Mouse (Mus musculus): ENCODE measurements at regions not wholly inside any gene's neighbourhood (a gene's known extent, or its start where the extent isn't known, plus 50 kb on each side); places are given as distances from the start of the nearest gene placed in this dataset.

- in situ Hi-C loops (cut with MboI, MseI), result no loop called here
These were observed 661.9 kb downstream of the Basp1 start for GRCm38 (mm10) chr15:24751480-24752157.

DNA sequence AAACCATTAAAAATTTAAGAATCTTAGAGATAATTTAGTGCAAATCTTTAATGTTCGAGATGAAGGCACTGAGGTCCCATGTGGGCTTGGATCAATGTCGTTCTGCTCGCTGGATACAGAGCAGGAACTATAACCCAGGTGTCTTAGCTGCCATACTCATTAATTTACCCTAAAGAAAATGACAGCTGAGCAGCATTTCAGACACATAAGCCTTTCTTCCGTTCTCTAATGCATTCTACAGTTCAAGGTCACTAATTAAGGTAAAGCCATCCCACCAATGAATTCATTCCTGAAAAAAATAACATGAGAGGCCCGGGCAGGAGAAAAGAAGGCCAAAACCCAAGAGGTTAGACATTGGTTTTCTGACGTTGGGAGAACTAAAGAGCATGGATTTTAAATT is 670.3 kb downstream of the Basp1 start:
- in situ Hi-C loops (cut with MboI, MseI), result no loop called here

DNA sequence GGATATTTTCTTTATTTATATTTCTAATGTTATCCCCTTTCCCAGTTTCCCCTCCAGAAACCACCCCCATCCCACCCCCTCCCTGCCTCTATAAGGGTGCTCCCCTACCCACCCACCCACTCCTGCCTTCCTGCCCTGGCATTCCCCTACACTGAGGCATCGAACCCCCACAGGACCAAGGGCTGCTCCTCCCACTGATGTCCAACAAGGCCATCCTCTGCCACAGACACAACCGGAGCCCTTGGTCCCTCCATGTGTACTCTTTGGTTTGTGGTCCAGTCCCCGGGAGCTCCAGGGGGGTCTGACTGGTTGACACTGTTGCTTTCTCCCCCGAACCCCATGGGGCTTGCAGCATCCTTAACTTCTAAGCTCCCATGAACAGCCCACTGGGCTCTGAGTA is 688.4 kb downstream of the Basp1 start:
- in situ Hi-C loops (cut with MboI, MseI), result no loop called here

- in situ Hi-C loops (cut with MboI, MseI), result no loop called here
These were observed 688.9 kb downstream of the Basp1 start for GRCm38 (mm10) chr15:24724664-24725063.

DNA sequence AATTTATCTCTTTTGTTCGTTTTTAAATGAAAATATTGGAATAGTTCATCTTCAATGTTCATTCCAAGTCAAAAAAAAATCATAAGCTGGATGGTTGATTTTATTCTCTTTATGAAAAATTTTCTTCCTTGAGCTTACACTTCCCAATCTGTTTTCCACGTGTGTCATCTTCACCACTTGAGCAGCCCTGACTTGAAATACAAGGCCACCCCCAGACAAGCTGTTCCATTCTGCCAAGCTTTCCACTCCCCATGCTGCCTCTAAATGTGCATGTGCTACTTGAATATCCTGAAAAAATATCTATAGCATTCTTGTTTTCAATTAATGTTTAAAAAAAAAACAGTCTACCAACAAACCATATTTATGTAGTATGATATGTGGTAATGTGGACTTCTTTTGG is 693.2 kb downstream of the Basp1 start:
- in situ Hi-C loops (cut with MboI, MseI), result no loop called here

GRCm38 (mm10) chr15:24682167-24682566 is 731.4 kb downstream of the Basp1 start:
- in situ Hi-C loops (cut with MboI, MseI), result no loop called here

DNA sequence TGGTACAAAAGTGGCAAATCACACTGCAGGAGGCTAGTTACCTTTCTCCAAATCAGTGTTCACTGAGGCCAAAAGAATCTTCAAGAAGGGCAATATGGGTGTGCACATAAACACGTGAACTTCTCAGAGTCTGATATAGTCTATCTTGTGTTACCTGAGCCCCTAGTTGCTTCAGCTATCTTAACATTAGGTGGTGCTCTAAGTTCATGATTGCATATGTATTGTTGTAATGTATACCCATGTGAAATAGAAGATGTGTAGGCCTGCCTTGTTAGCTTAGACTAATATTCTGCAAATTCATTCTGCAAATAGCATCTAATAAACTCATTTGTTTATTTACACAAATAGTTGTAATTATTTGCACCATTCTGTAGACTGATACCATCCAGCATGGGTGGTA is 764.6 kb downstream of the Basp1 start:
- in situ Hi-C loops (cut with MboI, MseI), result no loop called here

GRCm38 (mm10) chr15:24635620-24636019 is 777.9 kb downstream of the Basp1 start:
- in situ Hi-C loops (cut with MboI, MseI), result no loop called here

GRCm38 (mm10) chr15:24596242-24596641 is 817.3 kb downstream of the Basp1 start:
- in situ Hi-C loops (cut with MboI, MseI), result loop anchor here (25.0 kb wide), 2 partner anchors 1116 to 1441 kb away; no protein-coding TSS in a partner anchor

DNA sequence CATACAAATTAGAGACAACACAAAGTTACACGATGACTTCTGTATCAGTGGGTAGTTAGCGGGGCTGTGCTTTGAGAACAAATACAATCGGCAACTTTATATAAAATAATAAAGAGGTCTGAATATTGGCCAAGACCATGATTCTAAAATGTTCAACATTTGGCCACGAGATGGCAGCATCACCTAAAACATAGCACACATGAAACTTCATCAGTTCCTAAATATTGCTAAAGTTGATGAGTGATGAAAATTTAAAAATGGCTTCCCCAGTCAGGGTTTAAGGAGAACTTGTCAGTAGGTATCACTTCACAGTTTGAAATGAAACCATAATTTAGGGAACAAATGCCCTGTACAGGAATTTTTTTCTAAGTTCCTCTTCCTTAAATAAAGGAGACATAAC is 824.6 kb downstream of the Basp1 start:
- in situ Hi-C loops (cut with MboI, MseI), result loop anchor here (10.0 to 25.0 kb wide), 3 partner anchors 816 to 1448 kb away; no protein-coding TSS in a partner anchor

GRCm38 (mm10) chr15:24566981-24567380 is 846.6 kb downstream of the Basp1 start:
- in situ Hi-C loops (cut with MboI, MseI), result no loop called here

GRCm38 (mm10) chr15:24556806-24557205 is 856.8 kb downstream of the Basp1 start:
- in situ Hi-C loops (cut with MboI, MseI), result no loop called here

GRCm38 (mm10) chr15:24550108-24550507 is 863.5 kb downstream of the Basp1 start:
- in situ Hi-C loops (cut with MboI, MseI), result no loop called here

- in situ Hi-C loops (cut with MboI, MseI), result no loop called here
These were observed 883.5 kb downstream of the Basp1 start for GRCm38 (mm10) chr15:24530065-24530464.

GRCm38 (mm10) chr15:24527379-24527778 is 886.2 kb downstream of the Basp1 start:
- in situ Hi-C loops (cut with MboI, MseI), result no loop called here

- in situ Hi-C loops (cut with MboI, MseI), result no loop called here
These were observed 899.6 kb downstream of the Basp1 start for GRCm38 (mm10) chr15:24513926-24514325.

- in situ Hi-C loops (cut with MboI, MseI), result no loop called here
These were observed 911.5 kb downstream of the Basp1 start for GRCm38 (mm10) chr15:24501907-24502559.

GRCm38 (mm10) chr15:24486235-24486634 is 927.3 kb downstream of the Basp1 start:
- in situ Hi-C loops (cut with MboI, MseI), result no loop called here

DNA sequence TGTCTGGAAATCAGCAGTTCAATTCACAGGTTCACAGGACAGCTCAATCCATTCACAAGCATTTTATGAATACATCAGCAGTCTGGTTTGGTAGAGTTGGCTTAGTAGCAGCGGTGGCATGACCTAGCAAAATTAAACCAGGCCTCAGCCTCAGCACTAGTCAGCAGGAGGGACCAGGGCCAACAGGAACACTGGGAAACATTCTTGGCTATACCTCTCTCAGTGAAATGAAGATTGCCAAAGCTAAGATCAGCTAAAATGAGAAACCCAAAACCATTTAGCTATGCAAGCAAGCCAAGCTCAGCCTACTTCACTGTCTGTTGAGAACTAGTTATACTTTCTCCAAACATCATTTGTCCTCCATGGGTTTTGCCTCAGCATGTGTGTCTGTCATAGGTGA is 945.3 kb downstream of the Basp1 start:
- in situ Hi-C loops (cut with MboI, MseI), result no loop called here

- in situ Hi-C loops (cut with MboI, MseI), result no loop called here
These were observed 955.8 kb downstream of the Basp1 start for GRCm38 (mm10) chr15:24457726-24458125.

DNA sequence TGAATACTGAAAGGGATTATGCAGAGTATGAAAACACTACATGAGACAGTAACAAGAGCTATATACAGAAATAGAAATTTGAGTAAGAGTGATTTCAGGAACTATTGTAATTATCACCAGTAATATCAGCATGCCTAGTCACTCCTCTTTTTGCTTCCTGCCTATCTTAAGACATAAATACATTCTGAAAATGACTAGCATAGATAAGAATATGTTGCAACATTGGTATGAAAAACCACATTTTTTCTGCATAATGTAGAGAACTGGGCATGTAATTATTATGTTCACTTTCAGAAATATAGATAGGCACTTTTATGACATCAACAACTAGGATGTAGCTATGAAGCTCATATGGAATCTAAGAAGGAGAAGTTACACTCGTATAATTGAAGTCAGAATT is 980.5 kb downstream of the Basp1 start:
- in situ Hi-C loops (cut with MboI, MseI), result no loop called here

- in situ Hi-C loops (cut with MboI, MseI), result loop anchor here in 1 of 2 experiments (10.0 kb wide), 1 partner anchor 1626 kb away; no protein-coding TSS in a partner anchor
These were observed 984.4 kb downstream of the Basp1 start for GRCm38 (mm10) chr15:24429154-24429553.

- in situ Hi-C loops (cut with MboI, MseI), result loop anchor here in 1 of 2 experiments (10.0 kb wide), 1 partner anchor 1632 kb away; no protein-coding TSS in a partner anchor
These were observed 991.1 kb downstream of the Basp1 start for GRCm38 (mm10) chr15:24422333-24422942.
